Mouse (Mus musculus): ENCODE measurements around the gene Mamdc4. TPM values are rescaled to one million over a fixed set of nuclear protein-coding genes. Genes with fewer than 3 reads are reported as not detected.

Mamdc4 gene
- total and polyA plus RNA-seq, 2 experiments from 2014 or later, result 0.32 to 1.9 TPM

- WGBS, result 94% methylated on average over 3 of the region's 3 CpGs
- no peak overlapping the region for H3K4me2 ChIP-seq (ENCODE audit: low read depth, low read length, poor library complexity, severe bottlenecking)
- DNase-seq (ENCODE audit: low spot score), result no peak
- TF ChIP-seq CTCF (IDR thresholded peaks at IDR 0.05), result no peak
- H3K36me3 ChIP-seq (ENCODE audit: insufficient read depth, low read length), result peaks cover 38% of the 10 kb centered on the region
- H3K9ac ChIP-seq (replicated peaks; ENCODE audit: low read length, poor library complexity, severe bottlenecking), result no peak overlapping the region
- H3K4me3 ChIP-seq (ENCODE audit: low read depth, low read length), result no peak overlapping the region
- no peaks in the 10 kb centered on the region for H3K9me3 ChIP-seq (ENCODE audit: low read length)
- no peak for ATAC-seq (ENCODE audit: low FRiP score)
- H3K4me1 ChIP-seq (ENCODE audit: insufficient read depth, low read length), result peaks cover 22% of the 10 kb centered on the region
- H3K27ac ChIP-seq (ENCODE audit: low read depth, low read length), result no peak overlapping the region
- H3K27me3 ChIP-seq (ENCODE audit: insufficient read depth, low read length), result peaks cover 15% of the 10 kb centered on the region
These were observed 9.5 kb upstream of the Mamdc4 start for GRCm38 (mm10) chr2:25584152-25584551.

DNA sequence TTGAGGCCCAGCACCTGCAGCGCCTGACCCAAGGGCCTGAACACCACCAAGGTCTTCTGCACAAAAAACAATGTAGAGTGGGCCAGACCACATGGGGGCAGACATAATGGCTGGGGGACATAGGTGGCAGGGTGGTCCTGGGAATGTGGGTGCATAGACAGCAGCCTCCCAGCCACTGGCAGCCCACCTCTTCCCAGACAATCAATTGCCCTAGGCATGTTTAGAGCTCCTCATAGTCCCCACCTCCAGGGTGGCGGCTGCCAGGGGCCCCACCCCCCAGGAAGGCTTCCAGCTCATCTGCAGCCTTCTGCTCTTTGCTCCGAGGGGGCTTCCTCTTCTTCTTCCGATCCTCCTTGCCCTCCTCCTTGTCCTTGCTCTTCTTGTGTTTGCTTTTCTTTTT, 8.9 kb upstream of the Mamdc4 start:
- peaks cover 44% of the 10 kb centered on the region for H3K36me3 ChIP-seq (ENCODE audit: insufficient read depth, low read length)
- peaks cover 21% of the 10 kb centered on the region for H3K27me3 ChIP-seq (ENCODE audit: insufficient read depth, low read length)
- no peak overlapping the region for H3K9ac ChIP-seq (replicated peaks; ENCODE audit: low read length, poor library complexity, severe bottlenecking)
- no peak for DNase-seq (ENCODE audit: low spot score)
- peaks cover 22% of the 10 kb centered on the region for H3K4me1 ChIP-seq (ENCODE audit: insufficient read depth, low read length)
- H3K4me3 ChIP-seq (ENCODE audit: low read depth, low read length), result no peak overlapping the region
- WGBS, result 77% methylated on average over 4 of the region's 4 CpGs
- ATAC-seq (ENCODE audit: low FRiP score), result no peak
- no peak overlapping the region for H3K27ac ChIP-seq (ENCODE audit: low read depth, low read length)
- no peaks in the 10 kb centered on the region for H3K9me3 ChIP-seq (ENCODE audit: low read length)
- no peak for TF ChIP-seq CTCF (IDR thresholded peaks at IDR 0.05)
- no peak overlapping the region for H3K4me2 ChIP-seq (ENCODE audit: low read depth, low read length, poor library complexity, severe bottlenecking)

DNA sequence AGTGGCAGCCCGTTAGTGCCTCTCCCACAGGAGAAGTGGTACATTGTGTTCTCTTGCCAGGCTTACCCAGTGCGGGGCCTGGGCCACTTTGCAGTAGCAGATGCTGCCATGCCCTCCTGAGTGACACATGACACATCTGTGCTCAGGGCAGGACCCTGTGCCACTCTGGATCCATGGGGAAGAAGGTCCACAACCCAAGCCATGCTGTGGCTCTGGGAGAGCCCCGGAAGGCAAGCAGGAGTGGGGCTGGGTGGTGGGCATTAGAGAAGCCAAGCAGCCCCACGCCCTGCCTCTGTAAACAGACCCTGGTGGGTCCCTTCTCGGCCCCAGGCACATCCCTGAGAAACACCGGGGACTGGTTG, 8.5 kb upstream of the Mamdc4 start:
- Histone ChIP-seq H3K27me3 (ENCODE audit: insufficient read depth, low read length) (peaks cover 26% of the 10 kb centered on the region), H3K27ac (ENCODE audit: low read depth, low read length) (0 out of 2 replicates have a peak overlapping the region, but pooled peaks have one; percentile 26), H3K4me2 (ENCODE audit: low read depth, low read length, poor library complexity, severe bottlenecking) (no peak overlapping the region), H3K9ac (replicated peaks; ENCODE audit: low read length, poor library complexity, severe bottlenecking) (no peak overlapping the region), H3K4me3 (ENCODE audit: low read depth, low read length) (no peak overlapping the region), H3K4me1 (ENCODE audit: insufficient read depth, low read length) (peaks cover 22% of the 10 kb centered on the region), H3K36me3 (ENCODE audit: insufficient read depth, low read length) (peaks cover 46% of the 10 kb centered on the region), H3K9me3 (ENCODE audit: low read length) (no peaks in the 10 kb centered on the region)
- ATAC-seq (ENCODE audit: low FRiP score), result no peak
- WGBS, result 71% methylated on average over 6 of the region's 6 CpGs
- no peak for TF ChIP-seq CTCF (IDR thresholded peaks at IDR 0.05)
- DNase-seq (ENCODE audit: low spot score), result no peak

GRCm38 (mm10) chr2:25582466-25583119, 7.9 kb upstream of the Mamdc4 start:
- Histone ChIP-seq H3K4me2 (ENCODE audit: low read depth, low read length, poor library complexity, severe bottlenecking) (peak overlapping the region; percentile 9; the same call in 1 of the 2 replicates), H3K4me3 (ENCODE audit: low read depth, low read length) (no peak overlapping the region), H3K36me3 (ENCODE audit: insufficient read depth, low read length) (peaks cover 51% of the 10 kb centered on the region), H3K27me3 (ENCODE audit: insufficient read depth, low read length) (peaks cover 31% of the 10 kb centered on the region), H3K9me3 (ENCODE audit: low read length) (no peaks in the 10 kb centered on the region), H3K9ac (replicated peaks; ENCODE audit: low read length, poor library complexity, severe bottlenecking) (peak overlapping the region; percentile 33; the same call in 1 of the 2 replicates), H3K27ac (ENCODE audit: low read depth, low read length) (peak overlapping the region; percentile 26; the same call in 1 of the 2 replicates), H3K4me1 (ENCODE audit: insufficient read depth, low read length) (peaks cover 22% of the 10 kb centered on the region)
- TF ChIP-seq CTCF (IDR thresholded peaks at IDR 0.05), result peak; percentile 19; the same call in 1 of the 2 replicates
- DNase-seq (ENCODE audit: low spot score) (peak; percentile 87), ATAC-seq (ENCODE audit: low FRiP score) (peak; percentile 31; the same call in 1 of the 2 replicates)
- WGBS, result 48% methylated on average over 12 of the region's 12 CpGs

DNA sequence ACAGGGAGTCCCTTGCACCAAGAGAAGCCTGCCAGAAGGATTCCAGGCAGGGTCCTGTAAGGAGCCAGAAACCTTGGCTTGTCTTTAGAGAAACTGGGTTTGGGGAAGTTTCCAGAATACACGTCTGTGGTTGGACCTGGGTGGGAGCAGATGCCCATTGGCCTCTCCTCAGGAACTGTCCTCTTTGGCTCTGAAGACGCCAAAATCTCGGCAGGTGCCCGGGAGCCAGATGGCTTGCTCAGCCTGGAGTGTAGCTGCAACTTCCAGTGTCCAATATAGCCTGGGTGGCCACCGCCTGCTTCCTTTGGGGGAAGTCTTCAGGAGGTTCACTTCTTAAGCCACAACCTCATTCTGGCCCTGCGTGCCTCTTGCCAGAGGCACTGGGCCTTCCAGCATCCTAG, 7.3 kb upstream of the Mamdc4 start:
- TF ChIP-seq CTCF (IDR thresholded peaks at IDR 0.05), result no peak
- H3K9ac ChIP-seq (replicated peaks; ENCODE audit: low read length, poor library complexity, severe bottlenecking), result no peak overlapping the region

GRCm38 (mm10) chr2:25581294-25581864, 6.7 kb upstream of the Mamdc4 start, which contains the start of gene Ajm1:
Ajm1 (minus strand) TSS chr2:25581757.
- Histone ChIP-seq H3K4me1 (ENCODE audit: insufficient read depth, low read length) (peaks cover 22% of the 10 kb centered on the region), H3K9ac (replicated peaks; ENCODE audit: low read length, poor library complexity, severe bottlenecking) (peak within 1 kb of the TSS; percentile 44), H3K27ac (ENCODE audit: low read depth, low read length) (peak within 1 kb of the TSS; percentile 43; the same call in 1 of the 2 replicates), H3K4me2 (ENCODE audit: low read depth, low read length, poor library complexity, severe bottlenecking) (peak within 1 kb of the TSS; percentile 74), H3K36me3 (ENCODE audit: insufficient read depth, low read length) (peaks cover 55% of the 10 kb centered on the region), H3K27me3 (ENCODE audit: insufficient read depth, low read length) (peaks cover 38% of the 10 kb centered on the region), H3K4me3 (ENCODE audit: low read depth, low read length) (peak within 1 kb of the TSS; percentile 50), H3K9me3 (ENCODE audit: low read length) (no peaks in the 10 kb centered on the region)
- 4% methylated on average over 19 of the region's 19 CpGs for WGBS
- ATAC-seq (ENCODE audit: low FRiP score) (peak; percentile 77), DNase-seq (ENCODE audit: low spot score) (peak; percentile 87)
- TF ChIP-seq CTCF (IDR thresholded peaks at IDR 0.05), result peak; percentile 94

More for the DNA sequence above, 7.3 kb upstream of the Mamdc4 start:
- Histone ChIP-seq H3K27ac (ENCODE audit: low read depth, low read length) (peak overlapping the region; percentile 43; the same call in 1 of the 2 replicates), H3K9me3 (ENCODE audit: low read length) (no peaks in the 10 kb centered on the region), H3K4me1 (ENCODE audit: insufficient read depth, low read length) (peaks cover 22% of the 10 kb centered on the region), H3K36me3 (ENCODE audit: insufficient read depth, low read length) (peaks cover 56% of the 10 kb centered on the region), H3K27me3 (ENCODE audit: insufficient read depth, low read length) (peaks cover 38% of the 10 kb centered on the region), H3K4me3 (ENCODE audit: low read depth, low read length) (peak overlapping the region; percentile 50; the same call in 1 of the 2 replicates), H3K4me2 (ENCODE audit: low read depth, low read length, poor library complexity, severe bottlenecking) (peak overlapping the region; percentile 74; the same call in 1 of the 2 replicates)
- DNase-seq (ENCODE audit: low spot score) (peak; percentile 56), ATAC-seq (ENCODE audit: low FRiP score) (peak; percentile 1; the same call in 1 of the 2 replicates)
- WGBS, result 40% methylated on average over 6 of the region's 6 CpGs

Data from midbrain, postnatal 0 days (tissue).